Mouse (Mus musculus) lung, adult 2 months (tissue): Measurements from ENCODE around the gene Sirt5. TPM values are rescaled to one million over a fixed set of nuclear protein-coding genes. Genes with fewer than 3 reads are reported as not detected.
A peak's percentile ranks its signal among the peaks of the same experiment; 100 is the strongest.

Source experiments
- DNase-seq: peaks from one replicate; pipeline ENCODE4 v3.0.0; 2022
- H3K4me1 ChIP-seq: fragments of 200-500 bp; 2 replicates; pipeline ENCODE4 v1.6.1; 2011; ENCODE audit warnings: low read length; ENCODE audit not compliant: control insufficient read depth, insufficient read depth
- H3K4me3 ChIP-seq: fragments of 200-500 bp; replicated peaks from 2 replicates; pipeline ENCODE3; 2011; ENCODE audit warnings: low read depth, mild to moderate bottlenecking, control low read depth, low read length; ENCODE audit errors: extremely low read depth
- CTCF ChIP-seq: fragments of 200-500 bp; IDR thresholded peaks from 2 replicates; pipeline ENCODE4 v1.5.1; 2011; ENCODE audit warnings: mild to moderate bottlenecking, low read length, control low read depth; ENCODE audit not compliant: insufficient read depth
- POLR2A ChIP-seq: fragments of 200-500 bp; IDR thresholded peaks from 2 replicates; pipeline ENCODE4 v1.6.1; 2011; ENCODE audit warnings: low read depth, mild to moderate bottlenecking, control low read depth, low read length, borderline replicate concordance; ENCODE audit errors: extremely low read depth
- WGBS: fragments of 180-500 bp; shearing (Covaris S2); methylation state at CpG from one replicate; pipeline ENCODE4 v1.1.7; 2018; 5-methylcytosine and 5-hydroxymethylcytosine counted together
- polyA plus RNA-seq: library from polyadenylated mRNA; depleted of rRNA; stranded (reverse); fragments of >200 nt; gene quantifications from 2 replicates; pipeline ENCODE4 v1.2.3, GENCODE M21; 2012; rRNA removed

Sirt5 gene
- polyA plus RNA-seq: 8.4 and 8.9 TPM in 2 replicates

- DNase-seq: peak; percentile 93
- peak; percentile 63 for TF ChIP-seq CTCF
- TF ChIP-seq POLR2A: 0 out of 2 replicates have a peak, but pooled peaks have one; percentile 42
- WGBS: 14% methylated on average over 42 of the region's 42 CpGs
- no peaks in the 10 kb centered on the region for H3K4me1 ChIP-seq
- peak within 1 kb of the TSS; percentile 76 for H3K4me3 ChIP-seq
These were observed at the start of gene Sirt5 for GRCm38 (mm10) chr13:43364985-43365824. TSS of gene Sirt5 (plus strand) at chr13:43365496.

- DNase-seq: no peak
- TF ChIP-seq CTCF (no peak), POLR2A (no peak)
- WGBS: 33% methylated on average over 5 of the region's 5 CpGs
- Histone ChIP-seq H3K4me1 (peaks cover 4% of the 10 kb centered on the region), H3K4me3 (no peak overlapping the region)
These were observed 47.9 kb upstream of the Sirt5 start for GRCm38 (mm10) chr13:43317411-43317810.

GRCm38 (mm10) chr13:43319396-43319795, 45.9 kb upstream of the Sirt5 start:
- no peak overlapping the region for H3K4me3 ChIP-seq
- WGBS: 57% methylated on average over 3 of the region's 3 CpGs
- TF ChIP-seq CTCF (no peak), POLR2A (no peak)
- peaks cover 4% of the 10 kb centered on the region for H3K4me1 ChIP-seq
- DNase-seq: no peak

- no peak overlapping the region for H3K4me3 ChIP-seq
- peaks cover 4% of the 10 kb centered on the region for H3K4me1 ChIP-seq
- no peak for DNase-seq
- TF ChIP-seq CTCF (no peak), POLR2A (no peak)
- WGBS: 81% methylated on average over 2 of the region's 2 CpGs
These were observed 43.8 kb upstream of the Sirt5 start for GRCm38 (mm10) chr13:43321492-43321891.

- TF ChIP-seq CTCF: no peak
- TF ChIP-seq POLR2A: no peak
- no peak for DNase-seq
- Histone ChIP-seq H3K4me1 (no peaks in the 10 kb centered on the region), H3K4me3 (no peak overlapping the region)
- WGBS: 62% methylated on average over 1 of the region's 1 CpGs
These were observed 39.9 kb upstream of the Sirt5 start for GRCm38 (mm10) chr13:43325427-43325826.

GRCm38 (mm10) chr13:43331721-43332444, 33.4 kb upstream of the Sirt5 start:
- 46% methylated on average over 11 of the region's 11 CpGs for WGBS
- DNase-seq: no peak
- TF ChIP-seq POLR2A (no peak), CTCF (no peak)

GRCm38 (mm10) chr13:43332591-43332990, 32.7 kb upstream of the Sirt5 start:
- DNase-seq: peak; percentile 14

More at GRCm38 (mm10) chr13:43331721-43332444, 33.4 kb upstream of the Sirt5 start:
- H3K4me1 ChIP-seq: peaks cover 4% of the 10 kb centered on the region; the same call in 1 of the 2 replicates
- H3K4me3 ChIP-seq: no peak overlapping the region

GRCm38 (mm10) chr13:43336425-43337221, 28.7 kb upstream of the Sirt5 start:
- Histone ChIP-seq H3K4me3 (no peak overlapping the region), H3K4me1 (peaks cover 7% of the 10 kb centered on the region; the same call in 1 of the 2 replicates)
- DNase-seq: peak; percentile 23
- 52% methylated on average over 12 of the region's 12 CpGs for WGBS
- TF ChIP-seq CTCF: no peak
- TF ChIP-seq POLR2A: no peak

More at GRCm38 (mm10) chr13:43332591-43332990, 32.7 kb upstream of the Sirt5 start:
- WGBS: 32% methylated on average over 7 of the region's 7 CpGs
- TF ChIP-seq CTCF: no peak
- TF ChIP-seq POLR2A: no peak
- no peak overlapping the region for H3K4me3 ChIP-seq
- peaks cover 7% of the 10 kb centered on the region; the same call in 1 of the 2 replicates for H3K4me1 ChIP-seq

- peaks cover 5% of the 10 kb centered on the region; the same call in 1 of the 2 replicates for H3K4me1 ChIP-seq
- WGBS: 83% methylated on average over 8 of the region's 8 CpGs
- no peak overlapping the region for H3K4me3 ChIP-seq
- TF ChIP-seq CTCF (no peak), POLR2A (no peak)
- no peak for DNase-seq
These were observed 27.3 kb upstream of the Sirt5 start for GRCm38 (mm10) chr13:43338001-43338400.
